Mouse (Mus musculus): Measurements from ENCODE around the gene Mfsd6.

GRCm38 (mm10) chr1:52749978-52750377 lies 22.7 kb upstream of the Mfsd6 start:
- peak; percentile 51; the same call in 1 of the 2 replicates for TF ChIP-seq EP300 (IDR thresholded peaks at IDR 0.05; ENCODE audit: low read depth)
- no peak for TF ChIP-seq CTCF (IDR thresholded peaks at IDR 0.05; ENCODE audit: low read depth)
